Mouse (Mus musculus): Measurements from ENCODE around the gene Gm20219.
A peak's percentile ranks its signal among the peaks of the same experiment; 100 is the strongest.

The Gm20219 gene

GRCm38 (mm10) chr17:56554122-56554551, at the start of gene Gm20219:
Gm20219 (minus strand) TSS chr17:56554387.
- DNase-seq, result peak; percentile 58

- no peak for DNase-seq
Observed at GRCm38 (mm10) chr17:56604070-56604380, 49.8 kb upstream of the Gm20219 start.

- no peak for DNase-seq
Observed at GRCm38 (mm10) chr17:56603186-56604069, 49.2 kb upstream of the Gm20219 start.

- DNase-seq, result no peak
Observed at GRCm38 (mm10) chr17:56593527-56594271, 39.5 kb upstream of the Gm20219 start.

- DNase-seq, result no peak
Observed at GRCm38 (mm10) chr17:56592553-56592952, 38.4 kb upstream of the Gm20219 start.

- DNase-seq, result no peak
Observed at GRCm38 (mm10) chr17:56588921-56589320, 34.7 kb upstream of the Gm20219 start.

- no peak for DNase-seq
Observed at GRCm38 (mm10) chr17:56587773-56588172, 33.6 kb upstream of the Gm20219 start.

GRCm38 (mm10) chr17:56585171-56585821, 31.1 kb upstream of the Gm20219 start:
- DNase-seq, result peak; percentile 45

GRCm38 (mm10) chr17:56584257-56585130, 30.3 kb upstream of the Gm20219 start, which contains the start of the genes Safb2 and Safb:
Safb2 (minus strand) TSS chr17:56584585.
Safb (plus strand) TSS chr17:56584825.
- DNase-seq, result peak; percentile 99

- peak; percentile 56 for DNase-seq
Observed at GRCm38 (mm10) chr17:56583611-56584256, 29.5 kb upstream of the Gm20219 start.

GRCm38 (mm10) chr17:56583071-56583470, 28.9 kb upstream of the Gm20219 start:
- no peak for DNase-seq

GRCm38 (mm10) chr17:56572939-56573338, 18.8 kb upstream of the Gm20219 start:
- DNase-seq, result no peak

- DNase-seq, result no peak
Observed at GRCm38 (mm10) chr17:56572154-56572553, 18.0 kb upstream of the Gm20219 start.

GRCm38 (mm10) chr17:56570287-56570686, 16.1 kb upstream of the Gm20219 start:
- no peak for DNase-seq

GRCm38 (mm10) chr17:56567370-56567769, 13.2 kb upstream of the Gm20219 start:
- DNase-seq, result no peak

GRCm38 (mm10) chr17:56566918-56567317, 12.7 kb upstream of the Gm20219 start:
- DNase-seq, result no peak

- no peak for DNase-seq
Observed at GRCm38 (mm10) chr17:56566293-56566692, 12.1 kb upstream of the Gm20219 start.

GRCm38 (mm10) chr17:56561866-56562265, 7.7 kb upstream of the Gm20219 start:
- DNase-seq, result no peak

- DNase-seq, result no peak
Observed at GRCm38 (mm10) chr17:56560131-56560530, 5.9 kb upstream of the Gm20219 start.

- DNase-seq, result no peak
Observed at GRCm38 (mm10) chr17:56559386-56559785, 5.2 kb upstream of the Gm20219 start.

- DNase-seq, result peak; percentile 71
Observed at GRCm38 (mm10) chr17:56558448-56558847, 4.3 kb upstream of the Gm20219 start.
